Mouse (Mus musculus): ENCODE measurements around the gene Col4a3bp.

DNA sequence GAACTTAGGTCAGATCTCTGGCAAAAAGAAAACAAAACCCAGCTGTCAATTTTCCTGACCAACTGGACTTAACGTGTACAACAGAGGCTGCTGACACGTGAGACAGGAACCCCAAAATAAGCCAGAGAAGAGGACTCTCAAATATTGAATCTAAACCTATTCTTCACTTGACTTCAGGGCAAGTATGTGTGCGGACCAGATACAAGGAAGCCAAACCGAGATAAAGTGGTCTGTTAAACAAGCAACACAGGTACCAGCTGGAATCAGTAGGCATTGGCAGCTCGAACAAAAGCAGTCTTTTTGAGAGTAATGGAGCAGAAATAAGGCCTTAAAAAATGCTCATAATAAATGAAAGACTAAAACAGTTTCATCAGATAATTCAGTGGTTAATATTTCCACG lies 25.6 kb downstream of the Col4a3bp start:
- TF ChIP-seq POLR2A (IDR thresholded peaks at IDR 0.05; ENCODE audit: borderline replicate concordance, low read depth, low read length) (no peak), CTCF (IDR thresholded peaks at IDR 0.05; ENCODE audit: low read depth, low read length) (no peak)
